Mouse (Mus musculus): ENCODE results near the gene Chia1.
"Not testable (repeated sequence)": the region's sequence is repeated elsewhere in the genome, so short reads cannot be mapped to it uniquely, and the experiment has no call there.

DNA sequence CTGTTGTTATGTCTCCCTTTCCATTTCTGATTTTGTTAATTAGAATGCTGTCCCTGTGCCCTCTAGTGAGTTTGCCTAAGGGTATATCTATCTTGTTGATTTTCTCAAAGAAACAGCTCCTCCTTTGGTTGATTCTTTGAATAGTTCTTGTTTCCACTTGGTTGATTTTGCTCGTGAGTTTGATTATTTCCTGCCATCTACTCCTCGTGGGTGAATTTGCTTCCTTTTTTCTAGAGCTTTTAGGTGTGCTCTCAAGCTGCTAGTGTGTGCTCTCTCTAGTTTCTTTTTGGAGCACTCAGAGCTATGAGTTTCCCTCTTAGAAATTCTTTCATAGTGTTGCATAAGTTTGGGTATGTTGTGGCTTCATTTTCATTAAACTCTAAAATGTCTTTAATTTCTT lies 61.9 kb downstream of the Chia1 start:
- not testable (repeated sequence) for TF ChIP-seq POLR2A (IDR thresholded peaks at IDR 0.05; ENCODE audit: low read depth, low read length); CTCF (IDR thresholded peaks at IDR 0.05; ENCODE audit: extremely low read depth, insufficient read length, insufficient replicate concordance, low read depth, low read length)
